Mouse (Mus musculus): ENCODE measurements around the gene Macf1.

GRCm38 (mm10) chr4:123605309-123605708 lies 78.9 kb downstream of the Macf1 start:
- no peak for TF ChIP-seq POLR2A (IDR thresholded peaks at IDR 0.05; ENCODE audit: low read depth, low read length)
- no peak for TF ChIP-seq CTCF (IDR thresholded peaks at IDR 0.05; ENCODE audit: borderline replicate concordance, insufficient read depth, low read length)

Measured in embryonic fibroblast, embryonic 13.5 days (primary cell).